Mouse (Mus musculus): ENCODE measurements at regions not wholly inside any gene's neighbourhood (a gene's known extent, or its start where the extent isn't known, plus 50 kb on each side); places are given as distances from the start of the nearest gene placed in this dataset.

DNA sequence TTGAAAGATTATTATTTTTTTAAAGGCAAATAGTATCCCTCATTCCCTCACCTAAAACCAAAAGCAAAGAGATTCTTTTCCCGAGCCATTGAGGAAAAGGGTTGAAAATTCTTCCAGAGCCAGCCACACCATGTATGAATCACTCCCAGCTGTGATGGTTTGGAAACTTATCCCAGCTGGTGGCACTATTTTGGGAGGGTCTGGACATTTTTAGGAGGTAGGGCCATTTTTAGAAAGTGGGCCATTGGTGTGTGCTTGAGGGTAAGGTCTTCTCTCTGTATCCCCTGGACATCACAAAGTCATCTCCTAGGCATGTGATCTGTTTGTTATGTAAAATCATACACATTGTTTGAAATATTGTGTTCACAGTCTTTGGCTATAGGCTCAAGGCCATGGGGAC lies 252.2 kb downstream of the Diras2 start:
- TF ChIP-seq CTCF (IDR thresholded peaks at IDR 0.05; ENCODE audit: borderline replicate concordance, insufficient read depth, low read depth, low read length) = no peak
- TF ChIP-seq POLR2A (IDR thresholded peaks at IDR 0.05; ENCODE audit: borderline replicate concordance, insufficient read depth, low read length) = no peak
